Mouse (Mus musculus): ENCODE data around the gene Mark1. TPM values are rescaled to one million over a fixed set of nuclear protein-coding genes. Genes with fewer than 3 reads are reported as not detected.

The Mark1 gene
- total RNA-seq, 4 experiments from 2014 or later, result 1.4 to 2.5 (median 1.9) TPM

DNA sequence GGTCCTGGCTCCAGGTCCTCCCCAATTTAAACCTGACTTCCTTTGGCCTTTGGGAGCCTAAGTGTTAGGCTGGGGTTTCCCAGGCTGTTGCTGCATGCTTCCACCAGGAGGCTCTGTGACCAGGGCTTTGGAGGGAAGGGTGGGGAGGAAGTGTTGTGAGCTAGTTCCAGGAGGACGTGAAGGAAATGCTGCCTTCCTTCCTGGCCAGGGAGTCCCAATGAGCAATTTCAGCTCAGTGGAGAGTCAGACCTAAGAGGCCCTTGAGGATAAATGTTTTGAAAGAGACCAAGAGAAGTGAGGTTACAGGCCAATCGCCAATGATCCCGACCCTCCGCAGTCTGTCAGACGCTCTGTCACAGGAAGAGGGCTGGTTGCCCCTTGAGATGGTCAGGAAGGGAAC is 146.0 kb downstream of the Mark1 start:
- DNase-seq (ENCODE audit: low spot score in 2 of 2), result peak; percentile 32 to 50

DNA sequence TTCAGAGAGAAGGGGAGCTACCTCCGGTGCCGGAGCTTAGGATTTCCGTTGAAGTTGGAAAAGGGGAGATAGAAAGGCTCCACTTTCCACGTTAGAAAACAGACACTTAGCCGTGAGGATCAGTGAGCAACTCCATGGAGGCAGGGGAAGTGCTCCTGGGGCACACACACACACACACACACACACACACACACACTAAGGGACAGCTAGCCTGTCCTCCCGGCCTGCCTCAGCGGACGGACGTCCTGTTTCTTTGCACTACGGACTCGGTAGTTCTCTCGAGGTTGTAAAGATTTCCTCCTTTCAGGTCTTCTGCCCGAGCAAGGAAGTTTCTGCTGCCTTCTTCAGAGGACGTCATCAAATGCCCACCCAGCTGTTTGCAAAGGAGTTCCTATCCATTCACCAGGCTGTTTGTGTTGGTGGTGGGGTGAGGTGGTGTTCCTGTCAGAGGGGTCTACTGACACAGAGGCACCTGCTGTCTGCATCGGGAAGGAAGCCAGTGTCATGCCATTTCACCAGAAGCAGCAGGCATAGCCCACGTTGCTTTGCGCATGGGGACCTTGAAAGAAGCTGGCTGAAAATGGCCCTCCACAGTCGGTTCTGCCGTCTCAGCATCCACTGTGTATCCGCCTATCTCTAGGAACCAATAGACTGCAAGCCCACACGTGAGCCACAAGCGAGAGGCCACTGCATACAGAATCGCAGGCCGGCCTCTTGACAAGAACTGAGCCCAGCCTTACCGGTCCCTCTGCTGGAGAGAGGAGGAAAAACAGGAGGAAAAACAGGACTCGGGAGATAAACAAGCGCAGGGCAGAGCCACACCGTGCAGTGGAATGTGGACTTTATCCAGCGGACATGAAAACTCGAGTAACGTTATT is 147.4 kb downstream of the Mark1 start:
- peak; percentile 75 to 76 for DNase-seq (ENCODE audit: low spot score in 2 of 2)

DNA sequence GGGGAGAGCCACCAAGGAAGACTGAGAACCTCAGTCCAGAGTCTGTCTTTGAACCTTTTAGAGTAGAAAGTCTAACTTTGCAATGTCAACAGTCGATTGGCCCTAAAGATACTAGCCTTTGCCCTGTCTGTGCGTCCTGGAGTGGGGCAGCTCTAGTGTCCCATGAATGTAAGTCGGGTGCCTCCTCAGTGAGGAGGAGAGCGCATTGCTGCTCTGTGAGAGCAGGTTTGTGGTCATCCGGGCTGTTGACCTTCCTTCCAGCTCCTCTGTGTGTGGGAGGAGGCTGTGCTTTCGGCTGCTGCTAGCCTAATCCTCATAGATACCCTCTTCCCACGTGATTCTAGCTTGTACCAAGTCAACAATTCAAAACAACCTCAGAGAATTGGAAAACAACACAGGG is 148.2 kb downstream of the Mark1 start:
- DNase-seq (ENCODE audit: low spot score in 2 of 2), result no peak

DNA sequence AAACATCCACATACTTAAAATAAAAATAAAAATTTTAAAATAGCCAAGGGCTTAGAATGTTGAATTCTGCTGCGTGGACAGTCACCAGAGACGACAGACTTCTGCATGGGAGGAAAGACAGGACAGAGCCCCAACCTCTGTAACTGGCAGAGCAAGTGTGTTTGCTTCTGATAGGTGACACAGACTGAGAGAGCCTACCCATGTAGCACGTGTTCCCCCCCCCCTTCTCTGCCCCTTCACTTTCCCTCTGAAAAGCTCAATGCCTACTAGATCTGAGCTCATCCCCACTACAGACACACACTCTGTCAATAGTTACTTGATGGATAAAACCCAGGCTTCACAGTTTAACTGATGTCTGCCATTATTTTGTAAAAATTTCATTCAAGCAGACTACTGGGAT is 152.4 kb downstream of the Mark1 start:
- no peak for DNase-seq (ENCODE audit: low spot score in 2 of 2)

Other genes starting within 250 kb of the Mark1 start
- under 1 TPM in 2 of 4 experiments, not detected in 2; 0.27 to 0.62 TPM for gene Marc1, start 188.3 kb downstream of the Mark1 start, total RNA-seq (2022)
- 100 to 1,000 TPM; 128 to 149 (median 132) TPM for gene Marc2, start 153.1 kb downstream of the Mark1 start, total RNA-seq (2022)
- gene C130074G19Rik, start 116.4 kb downstream of the Mark1 start, total RNA-seq (2022), result 10 to 100 TPM in 2 of 4 experiments, 1 to 10 TPM in 2; 7.1 to 15.3 (median 10.8) TPM
- 10 to 100 TPM; 17.5 to 20.7 (median 17.7) TPM for gene Rab3gap2, start 204.5 kb upstream of the Mark1 start, total RNA-seq (2022)